Mouse (Mus musculus): ENCODE results near the gene Dclk1. TPM values are rescaled to one million over a fixed set of nuclear protein-coding genes. Genes with fewer than 3 reads are reported as not detected.

The Dclk1 gene
- polyA plus RNA-seq, 1 experiment from 2014 or later: 4.4 TPM

- Histone ChIP-seq H3K36me3 (ENCODE audit: control insufficient read depth, insufficient read depth, low read length) (no peaks in the 10 kb centered on the region), H3K27me3 (ENCODE audit: control insufficient read depth, insufficient read depth, low read length) (no peaks in the 10 kb centered on the region), H3K27ac (replicated peaks) (no peak overlapping the region), H3K4me3 (ENCODE audit: low read depth, low read length) (no peak overlapping the region), H3K4me1 (replicated peaks; ENCODE audit: control insufficient read depth, insufficient read depth) (no peaks in the 10 kb centered on the region), H3K9me3 (ENCODE audit: control insufficient read depth, low read length) (no peaks in the 10 kb centered on the region), H3K4me2 (replicated peaks; ENCODE audit: low read depth) (no peak overlapping the region), H3K9ac (ENCODE audit: low read length) (no peak overlapping the region)
- TF ChIP-seq EP300 (optimal IDR thresholded peaks at IDR 0.05): no peak
- TF ChIP-seq CTCF (IDR thresholded peaks at IDR 0.05; ENCODE audit: low read depth): no peak
- DNase-seq (ENCODE audit: low spot score): no peak
- no peak for ATAC-seq (ENCODE audit: low FRiP score, low TSS enrichment)
- WGBS: 73% methylated on average over 3 of the region's 3 CpGs
Observed at GRCm38 (mm10) chr3:55451877-55452276, 209.7 kb downstream of the Dclk1 start.

GRCm38 (mm10) chr3:55452464-55452863 lies 210.3 kb downstream of the Dclk1 start:
- ATAC-seq (ENCODE audit: low FRiP score, low TSS enrichment) (no peak), DNase-seq (ENCODE audit: low spot score) (no peak)
- H3K27ac ChIP-seq (replicated peaks): no peak overlapping the region
- H3K36me3 ChIP-seq (ENCODE audit: control insufficient read depth, insufficient read depth, low read length): no peaks in the 10 kb centered on the region
- H3K9ac ChIP-seq (ENCODE audit: low read length): no peak overlapping the region
- no peaks in the 10 kb centered on the region for H3K27me3 ChIP-seq (ENCODE audit: control insufficient read depth, insufficient read depth, low read length)
- no peak for TF ChIP-seq CTCF (IDR thresholded peaks at IDR 0.05; ENCODE audit: low read depth)
- TF ChIP-seq EP300 (optimal IDR thresholded peaks at IDR 0.05): no peak
- WGBS: 81% methylated on average over 2 of the region's 2 CpGs
- H3K4me2 ChIP-seq (replicated peaks; ENCODE audit: low read depth): no peak overlapping the region
- no peak overlapping the region for H3K4me3 ChIP-seq (ENCODE audit: low read depth, low read length)
- H3K9me3 ChIP-seq (ENCODE audit: control insufficient read depth, low read length): no peaks in the 10 kb centered on the region
- no peaks in the 10 kb centered on the region for H3K4me1 ChIP-seq (replicated peaks; ENCODE audit: control insufficient read depth, insufficient read depth)

GRCm38 (mm10) chr3:55461092-55461491 lies 218.9 kb downstream of the Dclk1 start:
- H3K9ac ChIP-seq (ENCODE audit: low read length): no peak overlapping the region
- ATAC-seq (ENCODE audit: low FRiP score, low TSS enrichment): no peak

GRCm38 (mm10) chr3:55461685-55462655 lies 219.8 kb downstream of the Dclk1 start:
- no peak for TF ChIP-seq EP300 (optimal IDR thresholded peaks at IDR 0.05)
- no peak for TF ChIP-seq CTCF (IDR thresholded peaks at IDR 0.05; ENCODE audit: low read depth)
- Histone ChIP-seq H3K27me3 (ENCODE audit: control insufficient read depth, insufficient read depth, low read length) (no peaks in the 10 kb centered on the region), H3K27ac (replicated peaks) (no peak overlapping the region), H3K4me2 (replicated peaks; ENCODE audit: low read depth) (peak overlapping the region; percentile 40), H3K9me3 (ENCODE audit: control insufficient read depth, low read length) (no peaks in the 10 kb centered on the region), H3K9ac (ENCODE audit: low read length) (no peak overlapping the region; the same call in 1 of the 2 replicates), H3K36me3 (ENCODE audit: control insufficient read depth, insufficient read depth, low read length) (no peaks in the 10 kb centered on the region), H3K4me3 (ENCODE audit: low read depth, low read length) (no peak overlapping the region), H3K4me1 (replicated peaks; ENCODE audit: control insufficient read depth, insufficient read depth) (0 out of 2 replicates have a peak, but pooled peaks cover 2% of the 10 kb centered on the region)
- ATAC-seq (ENCODE audit: low FRiP score, low TSS enrichment) (peak; percentile 60; the same call in 1 of the 2 replicates), DNase-seq (ENCODE audit: low spot score) (peak; percentile 44)
- WGBS: under 1% methylated on average over 17 of the region's 17 CpGs

More at GRCm38 (mm10) chr3:55461092-55461491, 218.9 kb downstream of the Dclk1 start:
- WGBS: 58% methylated on average over 3 of the region's 3 CpGs
- no peak overlapping the region for H3K27ac ChIP-seq (replicated peaks)
- no peak overlapping the region; the same call in 1 of the 2 replicates for H3K4me2 ChIP-seq (replicated peaks; ENCODE audit: low read depth)
- DNase-seq (ENCODE audit: low spot score): no peak
- H3K4me3 ChIP-seq (ENCODE audit: low read depth, low read length): no peak overlapping the region
- no peaks in the 10 kb centered on the region for H3K27me3 ChIP-seq (ENCODE audit: control insufficient read depth, insufficient read depth, low read length)
- no peaks in the 10 kb centered on the region for H3K36me3 ChIP-seq (ENCODE audit: control insufficient read depth, insufficient read depth, low read length)
- H3K4me1 ChIP-seq (replicated peaks; ENCODE audit: control insufficient read depth, insufficient read depth): 0 out of 2 replicates have a peak, but pooled peaks cover 2% of the 10 kb centered on the region
- H3K9me3 ChIP-seq (ENCODE audit: control insufficient read depth, low read length): no peaks in the 10 kb centered on the region
- no peak for TF ChIP-seq CTCF (IDR thresholded peaks at IDR 0.05; ENCODE audit: low read depth)
- no peak for TF ChIP-seq EP300 (optimal IDR thresholded peaks at IDR 0.05)

GRCm38 (mm10) chr3:55462904-55463668 lies 220.9 kb downstream of the Dclk1 start:
- H3K4me2 ChIP-seq (replicated peaks; ENCODE audit: low read depth): no peak overlapping the region
- no peak for ATAC-seq (ENCODE audit: low FRiP score, low TSS enrichment)
- 0 out of 2 replicates have a peak, but pooled peaks cover 2% of the 10 kb centered on the region for H3K4me1 ChIP-seq (replicated peaks; ENCODE audit: control insufficient read depth, insufficient read depth)
- DNase-seq (ENCODE audit: low spot score): no peak
- H3K4me3 ChIP-seq (ENCODE audit: low read depth, low read length): no peak overlapping the region
- no peak overlapping the region for H3K27ac ChIP-seq (replicated peaks)
- no peaks in the 10 kb centered on the region for H3K9me3 ChIP-seq (ENCODE audit: control insufficient read depth, low read length)
- H3K36me3 ChIP-seq (ENCODE audit: control insufficient read depth, insufficient read depth, low read length): no peaks in the 10 kb centered on the region
- 92% methylated on average over 4 of the region's 4 CpGs for WGBS
- no peak for TF ChIP-seq CTCF (IDR thresholded peaks at IDR 0.05; ENCODE audit: low read depth)
- TF ChIP-seq EP300 (optimal IDR thresholded peaks at IDR 0.05): no peak
- no peaks in the 10 kb centered on the region for H3K27me3 ChIP-seq (ENCODE audit: control insufficient read depth, insufficient read depth, low read length)
- H3K9ac ChIP-seq (ENCODE audit: low read length): no peak overlapping the region
